Mouse (Mus musculus) cerebellum, adult 2 months (tissue): ENCODE data around the gene Elmo3. TPM values are rescaled to one million over a fixed set of nuclear protein-coding genes. Genes with fewer than 3 reads are reported as not detected.

Experiments used
- DNase-seq, 2 experiments: peaks; one replicate each; pipeline ENCODE4 v3.0.0; 2021
- H3K27ac ChIP-seq: fragments of 200-500 bp; 2 replicates; pipeline ENCODE4 v1.5.1; 2012; ENCODE audit warnings: low read length, control low read depth, inconsistent platforms; ENCODE audit not compliant: insufficient read depth
- H3K27me3 ChIP-seq: fragments of 200-500 bp; 2 replicates; pipeline ENCODE4 v1.6.1; 2012; ENCODE audit warnings: inconsistent platforms, mild to moderate bottlenecking, low read length, moderate library complexity; ENCODE audit not compliant: control insufficient read depth, insufficient read depth
- H3K4me1 ChIP-seq: fragments of 200-500 bp; 2 replicates; pipeline ENCODE4 v1.6.1; 2011; ENCODE audit warnings: low read length; ENCODE audit not compliant: control insufficient read depth, insufficient read depth
- H3K4me3 ChIP-seq: fragments of 200-500 bp; replicated peaks from 2 replicates; pipeline ENCODE3; 2011; ENCODE audit warnings: mild to moderate bottlenecking, low read depth, low read length, control low read depth; ENCODE audit not compliant: insufficient read depth
- CTCF ChIP-seq: fragments of 200-500 bp; IDR thresholded peaks from 2 replicates; pipeline ENCODE4 v1.5.1; 2011; ENCODE audit warnings: low read depth, mild to moderate bottlenecking, control low read depth, low read length, moderate library complexity, borderline replicate concordance; ENCODE audit not compliant: insufficient read depth
- POLR2A ChIP-seq: fragments of 200-500 bp; IDR thresholded peaks from 2 replicates; pipeline ENCODE4 v1.6.1; 2011; ENCODE audit warnings: low read length, control low read depth, borderline replicate concordance; ENCODE audit not compliant: insufficient read depth
- WGBS: fragments of 180-500 bp; shearing (Covaris S2); methylation state at CpG from one replicate; pipeline ENCODE4 v1.1.7; 2018; 5-methylcytosine and 5-hydroxymethylcytosine counted together
- polyA plus RNA-seq: library from polyadenylated mRNA; depleted of rRNA; stranded (reverse); fragments of >200 nt; gene quantifications from 2 replicates; pipeline ENCODE4 v1.2.3, GENCODE M21; 2012

Gene Elmo3
- polyA plus RNA-seq, 1 experiment, result 12.4 TPM

GRCm38 (mm10) chr8:105343791-105344574 is 38.6 kb downstream of the Elmo3 start:
- no peak overlapping the region for H3K27ac ChIP-seq
- TF ChIP-seq CTCF (no peak), POLR2A (no peak)
- 41% methylated on average over 8 of the region's 8 CpGs for WGBS
- no peak overlapping the region for H3K4me3 ChIP-seq
- no peaks in the 10 kb centered on the region for H3K4me1 ChIP-seq
- DNase-seq, result no peak
- H3K27me3 ChIP-seq, result no peaks in the 10 kb centered on the region

DNA sequence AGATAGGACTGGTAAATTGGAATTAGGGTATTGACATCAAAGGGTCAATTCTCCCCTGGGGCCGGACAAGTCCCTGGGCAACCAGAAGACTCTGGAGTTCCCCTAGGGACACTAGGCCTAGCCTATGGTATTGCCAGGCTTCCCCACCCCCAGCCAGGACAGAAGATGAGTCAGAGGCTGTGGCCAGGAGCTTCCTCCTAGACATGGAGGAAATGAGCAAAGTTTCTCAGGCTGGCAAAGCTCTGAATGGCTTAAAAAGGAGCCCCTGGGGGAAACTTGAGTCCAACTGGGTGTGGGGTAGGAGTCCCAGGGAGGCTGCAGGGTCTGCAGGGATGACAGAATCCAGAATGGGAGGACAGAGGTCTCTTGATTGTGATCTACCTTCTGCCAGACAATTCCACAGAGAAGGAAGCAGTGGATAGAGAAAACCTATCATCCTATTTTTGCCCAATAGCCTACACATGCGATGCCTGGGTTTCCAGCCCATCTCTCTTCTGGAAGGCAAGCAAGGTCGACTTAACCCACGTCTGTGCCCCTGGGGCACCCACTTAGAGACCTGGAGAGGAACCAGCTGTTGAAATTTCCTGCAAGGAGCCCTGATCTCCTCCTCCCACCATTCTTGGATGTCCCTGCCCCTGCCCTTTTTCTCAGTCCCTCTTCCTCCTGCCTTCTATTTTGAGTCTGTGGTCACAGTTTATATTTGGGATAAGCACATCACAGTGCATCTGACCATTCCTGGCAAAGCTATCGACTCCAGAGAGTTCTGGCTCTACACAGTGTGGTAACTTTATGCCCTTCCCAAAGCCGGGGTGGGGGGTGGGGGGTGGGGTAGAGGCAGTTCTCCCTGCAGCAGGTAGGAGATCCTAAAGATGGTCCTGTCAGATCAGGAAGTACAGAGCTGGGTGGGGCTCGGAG is 39.9 kb downstream of the Elmo3 start:
- TF ChIP-seq POLR2A (no peak), CTCF (no peak)
- Histone ChIP-seq H3K4me3 (no peak overlapping the region), H3K27me3 (no peaks in the 10 kb centered on the region), H3K27ac (no peak overlapping the region), H3K4me1 (no peaks in the 10 kb centered on the region)
- DNase-seq, result no peak
- WGBS, result 64% methylated on average over 7 of the region's 7 CpGs

DNA sequence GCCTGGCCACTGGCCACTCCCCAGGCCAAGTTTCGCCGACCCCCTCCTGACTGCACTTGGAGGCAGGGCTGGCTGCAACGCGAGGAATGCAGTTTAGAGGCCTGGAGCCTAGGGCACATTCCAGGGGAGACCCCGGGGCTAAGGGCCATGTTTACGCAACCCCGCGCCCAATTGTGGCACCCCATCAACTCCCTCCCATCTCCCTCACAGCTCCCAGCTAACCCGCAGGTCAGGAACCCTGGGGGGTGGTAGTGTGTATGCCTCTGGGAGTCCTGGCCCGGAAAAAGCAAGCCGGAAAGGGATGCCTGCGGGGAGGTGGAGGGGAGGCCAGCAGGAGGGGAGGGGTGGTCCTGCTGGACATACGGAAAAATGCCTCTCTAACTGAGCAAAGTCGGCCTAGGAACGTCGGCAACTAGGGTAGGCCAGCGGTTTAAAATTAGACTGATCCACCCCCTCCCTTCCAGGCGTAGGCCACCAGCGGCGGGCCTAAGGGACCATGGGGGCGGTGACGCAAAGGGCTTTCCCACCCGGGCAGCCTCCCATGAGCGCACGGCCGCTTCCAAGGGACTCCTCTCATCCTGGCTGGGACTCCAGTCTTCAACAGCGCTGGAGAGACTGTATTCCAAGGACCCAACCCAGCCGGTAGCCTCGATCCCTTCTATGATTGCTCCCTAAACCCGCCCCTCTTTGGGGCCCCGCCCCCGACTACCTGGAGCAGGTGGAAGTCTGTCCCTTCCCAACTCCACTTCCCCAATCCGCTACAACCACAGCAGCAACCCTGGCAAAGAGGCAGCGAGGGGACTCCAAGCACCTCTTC is 41.4 kb downstream of the Elmo3 start:
- no peak overlapping the region for H3K27ac ChIP-seq
- TF ChIP-seq CTCF, result no peak
- no peak for TF ChIP-seq POLR2A
- DNase-seq, result peak in 1 of 2 experiments; percentile 43
- no peaks in the 10 kb centered on the region for H3K27me3 ChIP-seq
- no peaks in the 10 kb centered on the region for H3K4me1 ChIP-seq
- peak overlapping the region; percentile 82 for H3K4me3 ChIP-seq
- 15% methylated on average over 34 of the region's 34 CpGs for WGBS

DNA sequence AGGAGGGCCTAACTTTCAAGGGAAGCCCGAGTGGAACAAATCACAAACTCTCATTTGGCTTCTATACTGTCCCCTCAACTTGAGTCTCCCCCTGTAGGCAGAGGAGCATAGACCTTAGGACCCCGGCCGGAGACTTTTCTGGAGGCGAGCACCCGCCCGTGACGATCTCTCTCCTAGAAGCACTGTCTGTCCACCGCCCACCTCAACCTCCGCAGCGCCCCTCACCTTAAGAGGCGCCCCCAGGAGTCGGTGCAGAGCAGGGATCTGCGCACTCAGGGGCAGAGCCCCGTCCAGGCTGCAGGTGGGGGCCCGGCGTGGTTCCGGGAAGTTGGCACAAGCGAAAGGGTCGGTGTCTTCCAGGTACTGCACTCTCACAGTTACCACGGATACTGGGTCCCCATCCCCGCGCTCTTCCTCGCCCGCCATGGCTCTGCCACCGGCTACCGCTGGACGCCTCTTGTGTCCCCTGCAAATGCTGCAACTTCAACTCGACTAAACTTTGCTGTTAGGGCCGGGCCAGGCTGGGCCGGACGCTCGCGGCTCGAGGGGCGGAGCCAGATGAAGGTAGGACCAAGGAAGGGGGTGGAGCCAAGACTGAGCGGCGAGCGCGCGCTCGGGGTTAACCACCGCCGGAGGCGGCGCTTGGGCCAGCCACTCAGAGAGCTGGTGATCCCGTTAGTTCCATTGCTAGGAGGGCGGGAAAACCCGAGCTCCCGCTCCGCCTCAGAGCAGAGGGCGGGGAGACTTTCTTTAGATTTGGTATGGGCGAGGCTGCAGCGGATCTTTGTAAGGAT is 42.2 kb downstream of the Elmo3 start, which contains the start of gene Fhod1:
Gene Fhod1, minus strand, starts transcription at position 526 of the 794 bp plus-strand sequence.
- Histone ChIP-seq H3K27me3 (no peaks in the 10 kb centered on the region), H3K4me1 (no peaks in the 10 kb centered on the region), H3K4me3 (peak within 1 kb of the TSS; percentile 82), H3K27ac (peak within 1 kb of the TSS; percentile 62)
- TF ChIP-seq CTCF (no peak), POLR2A (no peak; the same call in 1 of the 2 replicates)
- peak; percentile 91 to 95 for DNase-seq
- 1% methylated on average over 53 of the region's 53 CpGs for WGBS

DNA sequence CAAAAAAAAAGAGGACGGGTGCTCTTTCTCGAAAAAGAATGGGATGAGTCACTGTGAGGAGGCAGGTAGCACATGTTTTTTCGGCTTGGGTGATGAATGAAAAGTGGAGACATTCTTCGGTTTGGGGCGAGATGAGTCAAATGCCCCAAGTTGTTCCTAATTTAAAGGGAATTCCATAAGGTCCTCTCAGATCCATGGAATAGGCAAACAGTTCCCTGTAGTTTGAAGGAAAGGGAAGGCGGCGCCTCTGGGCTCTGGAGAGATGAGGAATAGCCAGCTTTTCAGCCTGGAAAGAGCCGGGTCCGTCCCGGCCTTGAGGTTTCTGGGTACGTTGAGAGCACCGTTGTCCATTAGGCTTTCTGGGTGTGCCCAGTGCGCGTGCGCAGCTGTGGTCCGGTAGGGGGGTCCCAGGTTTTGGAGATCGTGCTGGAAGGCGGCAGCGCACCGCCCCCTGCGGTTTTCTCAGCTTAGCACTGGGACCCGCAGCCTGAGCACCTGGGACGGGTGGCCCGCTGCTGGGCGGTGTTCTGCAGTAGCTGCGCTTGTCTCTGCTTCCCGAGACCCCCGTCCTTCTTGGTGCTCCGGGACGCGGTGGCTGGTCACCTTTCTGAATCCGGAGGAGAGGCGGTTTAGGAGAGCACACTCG is 43.2 kb downstream of the Elmo3 start, which contains the start of gene Slc9a5:
Gene Slc9a5, plus strand, starts transcription at position 394 of the 646 bp plus-strand sequence.
- WGBS, result 0% methylated on average over 34 of the region's 34 CpGs
- Histone ChIP-seq H3K27me3 (no peaks in the 10 kb centered on the region), H3K27ac (peak within 1 kb of the TSS; percentile 62), H3K4me1 (peaks cover 6% of the 10 kb centered on the region), H3K4me3 (peak within 1 kb of the TSS; percentile 82)
- DNase-seq, result peak; percentile 73 to 77
- no peak for TF ChIP-seq POLR2A
- no peak for TF ChIP-seq CTCF

DNA sequence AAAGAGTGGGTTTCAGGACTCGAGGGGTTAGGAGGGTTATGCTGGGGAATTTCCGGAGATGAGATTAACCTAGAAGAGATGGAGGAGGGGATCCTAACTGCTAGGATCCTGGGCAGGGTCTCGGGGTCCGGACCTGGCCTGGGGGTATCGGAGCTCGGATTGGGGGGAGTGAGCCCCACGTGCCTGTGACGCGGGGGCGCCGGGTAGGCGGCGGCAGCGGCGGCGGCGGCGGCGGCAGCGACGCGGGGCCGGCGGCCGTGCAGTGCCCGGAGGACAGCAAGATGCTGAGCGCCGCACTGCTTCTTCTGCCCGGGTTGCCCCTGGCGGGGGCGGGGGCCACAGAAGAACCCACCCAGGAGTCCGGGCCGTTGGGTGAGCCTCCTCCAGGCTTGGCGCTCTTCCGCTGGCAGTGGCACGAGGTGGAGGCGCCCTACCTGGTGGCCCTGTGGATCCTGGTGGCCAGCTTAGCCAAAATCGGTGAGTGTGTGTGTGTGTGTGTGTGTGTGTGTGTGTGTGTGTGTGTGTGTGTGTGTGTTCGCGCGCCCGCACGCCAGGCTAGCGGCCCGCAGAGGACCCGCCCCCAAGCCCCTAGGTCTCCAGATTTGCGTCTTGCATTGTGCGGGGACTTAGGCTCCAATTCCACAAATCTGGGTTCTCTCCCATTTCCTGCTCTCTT is 43.8 kb downstream of the Elmo3 start:
- 1% methylated on average over 47 of the region's 48 CpGs for WGBS
- peaks cover 10% of the 10 kb centered on the region for H3K4me1 ChIP-seq
- peak; percentile 66 to 74 for DNase-seq
- H3K4me3 ChIP-seq, result peak overlapping the region; percentile 82
- no peaks in the 10 kb centered on the region for H3K27me3 ChIP-seq
- TF ChIP-seq POLR2A, result no peak
- TF ChIP-seq CTCF, result no peak
- H3K27ac ChIP-seq, result peak overlapping the region; percentile 62
